Mouse (Mus musculus): ENCODE results near the gene Tmem86a.

Gene Tmem86a

GRCm38 (mm10) chr7:47076193-47076592 lies 25.8 kb downstream of the Tmem86a start:
- DNase-seq (ENCODE audit: low spot score), result no peak

GRCm38 (mm10) chr7:47076729-47077128 lies 26.3 kb downstream of the Tmem86a start:
- no peak for DNase-seq (ENCODE audit: low spot score)

GRCm38 (mm10) chr7:47077451-47077850 lies 27.1 kb downstream of the Tmem86a start:
- DNase-seq (ENCODE audit: low spot score), result no peak

GRCm38 (mm10) chr7:47080868-47081267 lies 30.5 kb downstream of the Tmem86a start:
- DNase-seq (ENCODE audit: low spot score), result no peak

DNA sequence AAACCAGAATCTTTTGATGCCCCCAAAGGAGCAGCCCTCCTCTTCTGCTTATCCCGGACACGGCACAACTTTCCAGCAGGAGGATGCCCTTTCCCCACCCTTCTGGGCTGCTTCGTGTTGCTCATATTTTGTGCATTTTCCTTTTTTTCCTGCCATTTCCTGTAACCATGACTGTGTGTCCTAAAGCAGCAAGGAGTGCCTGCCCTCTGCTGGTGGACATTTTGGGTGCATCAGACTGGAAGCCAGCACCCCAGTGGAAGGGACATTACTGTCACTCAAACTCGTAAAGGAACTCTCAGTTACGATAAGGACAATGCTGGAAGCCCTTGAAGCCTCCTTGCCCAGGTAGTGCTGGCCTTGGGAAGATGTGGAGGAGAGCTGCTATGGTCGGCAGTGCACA lies 30.9 kb downstream of the Tmem86a start:
- DNase-seq (ENCODE audit: low spot score), result no peak

DNA sequence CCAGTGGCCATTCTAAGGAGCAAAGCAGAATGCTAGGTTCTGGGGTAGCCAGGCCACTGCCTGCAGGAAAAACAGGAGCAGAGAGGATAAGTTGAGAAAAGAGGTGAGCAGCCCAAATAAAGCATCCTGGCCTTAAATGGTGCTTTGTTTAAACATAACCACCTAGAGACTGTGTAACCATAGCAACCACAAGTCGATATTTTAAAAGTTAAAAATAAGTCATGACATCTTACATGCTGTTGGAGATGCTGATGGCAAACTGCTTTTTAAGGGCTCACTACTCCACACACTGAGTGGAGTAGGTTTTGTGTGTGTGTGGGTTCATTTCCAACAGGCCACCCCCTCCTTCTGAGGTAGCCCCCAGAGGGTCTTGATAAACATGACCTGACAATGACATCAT lies 34.7 kb downstream of the Tmem86a start:
- no peak for DNase-seq (ENCODE audit: low spot score)

DNA sequence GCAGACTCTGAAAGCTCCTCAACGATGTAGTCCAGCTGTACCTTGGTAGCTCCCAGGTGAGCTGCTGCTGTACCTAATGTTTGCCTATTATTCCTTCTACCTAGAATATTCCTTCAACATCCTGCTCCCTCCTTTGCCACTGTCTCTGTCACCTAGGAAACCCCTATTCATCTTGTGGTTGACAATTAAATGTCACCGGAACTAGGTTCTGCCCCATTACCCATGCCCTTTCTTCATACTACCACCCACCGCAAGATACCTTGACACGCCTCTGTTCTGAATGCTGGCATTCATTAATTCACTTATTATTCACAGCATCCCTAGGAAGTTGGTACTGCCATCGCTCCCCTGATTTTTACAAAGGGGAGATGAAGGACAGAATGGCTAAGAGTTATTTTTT lies 43.5 kb downstream of the Tmem86a start:
- no peak for DNase-seq (ENCODE audit: low spot score)

GRCm38 (mm10) chr7:47094969-47095368 lies 44.6 kb downstream of the Tmem86a start:
- DNase-seq (ENCODE audit: low spot score), result no peak

- DNase-seq (ENCODE audit: low spot score), result no peak
Measured at GRCm38 (mm10) chr7:47098044-47098443, 47.6 kb downstream of the Tmem86a start.

DNA sequence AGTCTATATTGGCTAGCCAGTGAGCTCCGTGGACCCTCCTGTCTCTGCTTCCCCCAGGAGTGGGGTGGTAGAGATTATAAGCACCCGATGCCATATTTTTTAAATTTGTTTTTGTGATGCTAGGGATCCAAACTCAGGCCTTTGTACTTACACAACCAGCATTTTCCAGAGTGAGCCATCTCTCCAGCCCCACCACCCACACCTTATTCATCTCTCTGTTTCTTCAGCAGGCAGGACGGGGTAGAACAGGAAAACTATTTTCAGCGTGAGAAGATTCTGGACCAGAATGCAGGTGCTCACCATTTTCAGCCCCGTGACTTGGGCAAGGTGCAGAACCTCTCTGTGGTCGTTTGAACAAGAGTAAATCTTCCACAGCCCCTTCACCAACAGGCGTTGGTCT lies 48.9 kb downstream of the Tmem86a start:
- no peak for DNase-seq (ENCODE audit: low spot score)

- no peak for DNase-seq (ENCODE audit: low spot score)
Measured at GRCm38 (mm10) chr7:47100615-47101014, 50.2 kb downstream of the Tmem86a start.

DNA sequence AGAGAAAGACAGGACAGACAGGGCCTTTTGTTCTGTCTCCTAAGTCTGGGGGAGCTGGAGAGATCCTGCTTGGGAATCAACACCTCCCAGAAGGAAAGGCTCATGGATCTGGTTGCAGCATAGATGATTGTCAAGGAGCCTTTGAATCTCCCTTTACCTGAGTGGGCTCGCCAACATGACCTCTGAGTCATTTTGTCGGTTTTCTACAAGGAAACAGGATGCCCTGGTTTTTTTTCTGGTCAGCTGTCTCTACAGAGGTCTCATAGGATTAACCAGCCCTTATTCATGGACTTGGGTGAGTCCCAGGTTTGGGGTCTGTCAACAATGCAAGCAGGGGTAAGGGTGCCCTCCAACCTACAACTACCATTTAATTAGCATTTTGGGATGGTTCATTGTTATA lies 52.6 kb downstream of the Tmem86a start:
- DNase-seq (ENCODE audit: low spot score), result no peak

- no peak for DNase-seq (ENCODE audit: low spot score)
Measured at GRCm38 (mm10) chr7:47103671-47104414, 53.4 kb downstream of the Tmem86a start.
